ENCODE assay signal across 10 mouse cellular contexts in the genomic region with DNA sequence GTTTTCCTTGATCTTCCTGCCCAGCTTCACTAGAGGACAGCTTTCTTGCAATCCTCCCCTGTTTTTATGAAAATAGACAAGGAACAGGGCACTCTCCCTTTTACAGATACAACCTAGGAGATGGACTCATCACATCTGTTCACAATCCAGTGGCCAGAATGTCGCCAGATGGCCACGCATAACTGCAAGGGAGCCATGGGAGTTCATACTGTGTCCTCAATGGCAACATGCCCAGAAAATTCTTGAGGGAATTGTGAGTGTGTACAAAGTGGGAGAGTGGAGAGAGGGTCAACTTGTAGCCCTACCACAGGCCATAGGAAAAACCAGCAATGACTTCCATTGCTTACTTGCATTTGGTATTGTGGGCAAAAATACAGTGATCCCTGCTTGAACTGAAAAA.
DNase-seq lines count a peak whose midpoint lies in the region.
"Had no signal": no experiment of that assay in that cellular context is flagged by ENCODE, and none has a peak within 500 bp of the region (broad histone marks: within the 10 kb centered on the region; RNA-seq: fewer than 3 reads in every experiment).

No protein-coding gene starts in this region.

- peak; percentile 63 for DNase-seq in kidney, postnatal 10 days
- no peak for DNase-seq in kidney, adult 18-20 months
- DNase-seq in NIH3T3 (ENCODE audit: low read depth), result peak; percentile 55
- peak; percentile 57 to 75 for DNase-seq in heart, postnatal 14 days
- DNase-seq in cerebellum, adult 18-20 months, result no peak
- DNase-seq in embryo, embryonic 10 days (ENCODE audit: low spot score), result no peak

- H3K4me1 ChIP-seq in brown adipose tissue, adult 24 weeks (ENCODE audit: control insufficient read depth, insufficient read depth, insufficient read length, low read length), result peaks cover 13% of the 10 kb centered on the region
- H3K4me1 ChIP-seq: embryonic facial prominence, embryonic 12.5 days; neural tube, embryonic 12.5 days had no signal

- intact Hi-C loops in heart, postnatal 14 days (cut with DNase I), result loop anchor here (10.0 kb wide), 1 partner anchor 60 kb away; a partner anchor contains a TSS

- no peak overlapping the region for H3K4me3 ChIP-seq in brown adipose tissue, adult 24 weeks (ENCODE audit: insufficient read depth, low read depth, low read length)
- H3K4me3 ChIP-seq: embryonic facial prominence, embryonic 12.5 days; limb, embryonic 12.5 days; neural tube, embryonic 12.5 days had no signal

- H3K27ac ChIP-seq in brown adipose tissue, adult 24 weeks (replicated peaks; ENCODE audit: low read depth, low read length), result peak overlapping the region; percentile 76
- H3K27ac ChIP-seq: embryonic facial prominence, embryonic 12.5 days; limb, embryonic 12.5 days; neural tube, embryonic 12.5 days had no signal

Comparison
In these comparisons a context has a peak if more than half of its experiments do, and no peak if none do; other contexts are left out.
1. DNase-seq: peak in kidney, postnatal 10 days (single experiment), NIH3T3 (single experiment) and heart, postnatal 14 days (2 of 2); none in kidney, adult 18-20 months (single experiment), cerebellum, adult 18-20 months (0 of 2) and embryo, embryonic 10 days (single experiment).